Mouse (Mus musculus) liver, embryonic 13.5 days (tissue): Measurements from ENCODE around the gene Nrip1. TPM values are rescaled to one million over a fixed set of nuclear protein-coding genes. Genes with fewer than 3 reads are reported as not detected.
"Not testable (repeated sequence)": the region's sequence is repeated elsewhere in the genome, so short reads cannot be mapped to it uniquely, and the experiment has no call there.

Experiments
- ATAC-seq: fragments of 200-750 bp; cut with Nextera tagmentation; 2 replicates; pipeline ENCODE4 v1.8.0; 2017; ENCODE audit warnings: low read depth, mild to moderate bottlenecking, moderate number of reproducible peaks, moderate library complexity
- DNase-seq: peaks from one replicate; pipeline ENCODE4 v3.0.0; 2022
- H3K27ac ChIP-seq: fragments of 300-500 bp; sonication (generic); 2 replicates; pipeline ENCODE4 v1.5.1; 2015; ENCODE audit warnings: moderate library complexity, mild to moderate bottlenecking, inconsistent platforms
- H3K27me3 ChIP-seq: fragments of 300-500 bp; sonication (generic); 2 replicates; pipeline ENCODE4 v1.6.1; 2015; ENCODE audit warnings: mild to moderate bottlenecking, inconsistent platforms
- H3K36me3 ChIP-seq: fragments of 300-500 bp; sonication (generic); 2 replicates; pipeline ENCODE4 v1.6.1; 2015; ENCODE audit warnings: mild to moderate bottlenecking, inconsistent platforms
- H3K4me1 ChIP-seq: fragments of 300-500 bp; sonication (generic); replicated peaks from 2 replicates; pipeline ENCODE4 v1.6.1; 2015; ENCODE audit warnings: inconsistent platforms
- H3K4me2 ChIP-seq: fragments of 300-500 bp; sonication (generic); 2 replicates; pipeline ENCODE4 v1.6.1; 2015; ENCODE audit warnings: inconsistent platforms, mild to moderate bottlenecking, moderate library complexity
- H3K4me3 ChIP-seq: fragments of 300-500 bp; sonication (generic); replicated peaks from 2 replicates; pipeline ENCODE4 v1.5.1; 2015; ENCODE audit warnings: mild to moderate bottlenecking, inconsistent platforms
- H3K9ac ChIP-seq: fragments of 300-500 bp; sonication (generic); 2 replicates; pipeline ENCODE4 v1.6.1; 2015; ENCODE audit warnings: mild to moderate bottlenecking, inconsistent platforms
- H3K9me3 ChIP-seq: fragments of 300-500 bp; sonication (generic); replicated peaks from 2 replicates; pipeline ENCODE4 v1.6.1; 2016; ENCODE audit warnings: inconsistent platforms
- WGBS: fragments of 180-500 bp; shearing (Covaris S2); methylation state at CpG from one replicate; pipeline ENCODE4 v1.1.7; 2015; ENCODE audit not compliant: insufficient replicate concordance; 5-methylcytosine and 5-hydroxymethylcytosine counted together
- polyA plus RNA-seq: library from polyadenylated mRNA; unstranded; fragments of >200 nt; fragmentation: Nextera tagmentation; extraction: Ambion mirVana; gene quantifications from 2 replicates; pipeline ENCODE4 v1.2.1, GENCODE M21; 2015

Nrip1 gene
- polyA plus RNA-seq, 1 experiment from 2014 or later: 20.4 TPM

DNA sequence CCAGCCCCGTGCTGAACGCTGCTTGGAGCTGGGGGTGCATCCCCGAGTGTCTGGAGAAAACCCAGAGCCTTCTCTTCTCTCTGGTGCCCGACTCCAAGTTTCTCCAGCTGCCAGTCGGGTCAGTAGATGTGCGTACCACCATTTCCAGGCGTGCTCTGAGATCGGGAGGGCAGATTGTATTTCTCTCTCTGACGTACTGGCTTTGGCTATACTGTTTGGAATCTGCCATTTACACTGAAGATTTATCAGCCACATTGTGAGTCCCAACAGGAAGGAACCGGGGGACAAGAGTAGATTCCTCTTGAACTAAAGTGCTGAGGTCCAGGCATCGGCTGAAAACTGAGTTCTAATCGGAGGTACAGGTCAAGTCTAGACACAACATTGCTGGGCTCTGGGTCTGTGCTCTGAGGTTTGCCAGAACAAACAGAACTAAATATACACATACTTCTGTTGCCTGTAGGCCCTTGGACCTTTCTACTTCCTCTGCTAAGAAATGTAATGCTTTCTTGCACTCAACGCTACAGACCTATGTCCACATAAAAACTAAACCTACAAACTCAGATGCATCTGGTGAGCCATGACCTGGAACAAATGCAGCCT, 33.8 kb upstream of the Nrip1 start:
- Histone ChIP-seq H3K36me3 (no peaks in the 10 kb centered on the region), H3K4me2 (no peak overlapping the region; the same call in 1 of the 2 replicates), H3K9me3 (no peaks in the 10 kb centered on the region), H3K27ac (no peak overlapping the region), H3K27me3 (no peaks in the 10 kb centered on the region), H3K9ac (no peak overlapping the region), H3K4me1 (no peaks in the 10 kb centered on the region; the same call in 1 of the 2 replicates), H3K4me3 (no peak overlapping the region)
- ATAC-seq (no peak), DNase-seq (no peak)
- WGBS: 41% methylated on average over 13 of the region's 13 CpGs

DNA sequence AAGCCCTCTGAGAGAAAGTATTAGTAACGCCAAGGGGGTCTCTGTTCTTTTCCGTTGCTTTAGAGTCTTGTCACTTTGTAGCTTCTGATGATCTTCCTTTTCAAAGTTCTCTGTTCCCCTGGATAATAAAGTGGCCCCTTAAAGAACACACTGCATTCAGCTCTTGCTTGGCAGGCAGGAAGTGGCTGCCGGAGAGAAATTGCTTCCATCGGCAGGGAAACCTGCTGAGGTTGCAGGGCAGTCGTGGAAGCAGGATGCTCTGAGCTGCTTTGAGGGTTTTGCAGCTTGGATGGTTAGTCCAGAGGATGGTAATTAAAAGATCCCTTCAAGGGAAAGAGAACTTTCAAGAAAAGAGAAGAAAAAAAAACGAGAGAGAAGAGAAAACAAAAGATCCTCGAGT, 33.3 kb upstream of the Nrip1 start:
- no peak for DNase-seq
- ATAC-seq: no peak
- H3K27ac ChIP-seq: no peak overlapping the region

DNA sequence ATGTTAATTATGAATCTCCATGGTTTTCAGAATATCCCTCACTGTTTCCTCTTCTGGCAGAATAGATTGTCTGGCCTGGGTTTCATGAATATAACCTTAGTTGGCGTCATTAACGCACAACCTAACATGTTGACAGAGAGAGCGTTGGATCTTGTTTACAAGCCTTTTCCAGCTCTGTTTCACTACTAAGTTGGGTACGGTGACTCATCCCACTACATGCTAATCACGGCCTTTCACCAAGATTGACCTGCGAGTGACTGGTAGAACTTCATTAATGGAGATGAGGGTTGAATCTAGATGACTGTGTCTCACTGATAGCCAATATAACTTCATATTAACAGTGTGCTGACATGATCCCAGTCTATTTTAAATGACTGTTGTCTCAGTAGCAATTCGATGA, 32.7 kb upstream of the Nrip1 start:
- Histone ChIP-seq H3K27ac (no peak overlapping the region), H3K4me3 (no peak overlapping the region), H3K4me1 (no peaks in the 10 kb centered on the region; the same call in 1 of the 2 replicates), H3K4me2 (no peak overlapping the region), H3K27me3 (no peaks in the 10 kb centered on the region), H3K36me3 (no peaks in the 10 kb centered on the region), H3K9me3 (no peaks in the 10 kb centered on the region), H3K9ac (no peak overlapping the region)
- WGBS: 70% methylated on average over 7 of the region's 7 CpGs
- no peak for ATAC-seq
- no peak for DNase-seq

More for the DNA sequence above, 33.3 kb upstream of the Nrip1 start:
- Histone ChIP-seq H3K36me3 (no peaks in the 10 kb centered on the region), H3K4me1 (no peaks in the 10 kb centered on the region; the same call in 1 of the 2 replicates), H3K4me2 (no peak overlapping the region; the same call in 1 of the 2 replicates), H3K9me3 (no peaks in the 10 kb centered on the region), H3K4me3 (no peak overlapping the region), H3K9ac (no peak overlapping the region), H3K27me3 (no peaks in the 10 kb centered on the region)
- 28% methylated on average over 7 of the region's 7 CpGs for WGBS

DNA sequence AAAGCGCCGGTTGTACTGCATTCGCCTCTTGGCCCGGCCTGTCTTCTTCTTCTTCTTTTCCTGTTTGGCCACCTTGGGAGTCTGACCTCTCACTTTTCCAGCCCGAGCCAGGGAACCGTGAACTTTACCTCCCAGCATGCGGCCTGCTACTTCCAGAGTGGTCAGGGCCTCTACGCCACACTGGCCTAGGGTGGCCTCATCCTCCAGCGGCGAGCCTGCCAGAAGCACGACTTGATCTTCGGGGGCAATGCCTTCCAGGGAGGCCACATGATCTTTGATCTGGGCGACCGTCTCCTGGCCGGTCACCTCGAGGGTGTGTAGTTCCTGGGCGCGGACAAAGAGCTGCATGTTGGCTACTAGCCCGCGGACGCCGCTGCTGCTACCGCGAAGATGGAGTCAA, 29.7 kb upstream of the Nrip1 start:
- H3K9me3 ChIP-seq, ATAC-seq, DNase-seq, H3K4me1 ChIP-seq, H3K4me2 ChIP-seq, H3K27me3 ChIP-seq, H3K36me3 ChIP-seq, H3K9ac ChIP-seq, H3K4me3 ChIP-seq, H3K27ac ChIP-seq: not testable (repeated sequence)
- WGBS: 84% methylated on average over 24 of the region's 24 CpGs

DNA sequence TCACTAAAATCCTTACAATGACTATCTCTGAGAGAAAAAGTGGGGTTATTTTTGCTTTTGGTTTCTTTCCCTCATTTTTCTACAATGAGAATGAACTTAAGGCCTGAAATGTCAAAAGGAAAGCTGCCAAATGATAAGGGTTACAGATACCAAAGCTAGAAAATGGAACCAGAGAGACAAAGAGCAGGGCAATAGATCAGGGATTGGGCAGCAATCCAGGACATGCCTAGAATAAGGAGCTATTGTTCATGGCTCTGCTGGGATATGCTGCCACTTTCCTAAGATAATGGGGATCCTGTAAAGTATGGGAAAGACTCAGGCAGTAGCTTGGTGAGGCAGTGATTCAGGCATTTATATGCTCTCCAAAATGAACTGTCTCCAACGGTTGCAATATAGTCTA, 22.9 kb upstream of the Nrip1 start:
- H3K36me3 ChIP-seq: no peaks in the 10 kb centered on the region
- H3K9ac ChIP-seq: no peak overlapping the region
- no peaks in the 10 kb centered on the region for H3K4me1 ChIP-seq
- ATAC-seq (no peak), DNase-seq (no peak)
- 67% methylated on average over 1 of the region's 1 CpGs for WGBS
- H3K4me3 ChIP-seq: no peak overlapping the region
- no peaks in the 10 kb centered on the region for H3K9me3 ChIP-seq
- H3K27me3 ChIP-seq: no peaks in the 10 kb centered on the region
- no peak overlapping the region for H3K27ac ChIP-seq
- no peak overlapping the region for H3K4me2 ChIP-seq

DNA sequence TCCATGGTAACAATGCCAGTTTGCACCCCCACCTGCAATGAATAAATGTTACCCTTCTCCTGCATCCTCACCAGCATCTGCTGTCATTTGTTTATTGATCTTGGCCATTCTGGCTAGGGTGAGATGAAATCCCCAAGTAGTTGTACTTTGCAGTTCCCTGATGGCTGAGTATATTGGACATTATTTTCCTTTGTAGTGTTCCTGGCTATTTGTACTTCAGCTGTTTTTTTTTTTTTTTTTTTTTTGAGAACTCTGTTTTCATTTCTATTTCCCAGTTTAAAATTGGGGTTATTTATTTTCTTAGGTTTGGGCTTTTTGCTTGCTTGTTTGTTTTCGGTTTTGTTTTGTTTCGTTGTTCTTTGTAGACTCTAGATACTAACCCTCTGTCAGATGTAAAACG, 19.6 kb upstream of the Nrip1 start:
- Histone ChIP-seq H3K4me1 (no peaks in the 10 kb centered on the region), H3K9ac (no peak overlapping the region), H3K27me3 (no peaks in the 10 kb centered on the region), H3K9me3 (no peaks in the 10 kb centered on the region), H3K4me2 (no peak overlapping the region), H3K36me3 (no peaks in the 10 kb centered on the region), H3K4me3 (no peak overlapping the region), H3K27ac (no peak overlapping the region)
- DNase-seq (no peak), ATAC-seq (no peak)
- WGBS: 64% methylated on average over 3 of the region's 3 CpGs

DNA sequence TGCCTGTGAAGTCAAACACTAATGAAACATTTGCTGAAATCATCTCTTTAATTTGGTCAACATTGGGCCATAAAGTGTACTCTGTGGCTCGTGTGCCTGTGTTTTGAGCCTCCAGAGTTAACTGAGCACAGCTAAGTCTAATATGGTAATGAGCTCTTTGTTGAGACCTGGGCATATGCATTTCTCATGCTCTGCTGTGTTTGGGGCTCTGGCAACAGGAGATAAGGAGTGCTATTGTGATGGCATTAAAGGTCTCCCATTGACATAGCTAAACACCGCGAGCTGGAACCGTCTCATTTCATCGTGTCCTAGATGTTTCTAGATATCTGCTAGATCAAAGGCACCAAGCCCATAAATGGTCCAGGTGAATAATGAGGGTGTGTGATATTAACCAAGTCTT, 12.9 kb upstream of the Nrip1 start:
- Histone ChIP-seq H3K27me3 (no peaks in the 10 kb centered on the region), H3K27ac (no peak overlapping the region), H3K4me2 (no peak overlapping the region), H3K9ac (no peak overlapping the region), H3K4me3 (no peak overlapping the region), H3K4me1 (no peaks in the 10 kb centered on the region), H3K9me3 (no peaks in the 10 kb centered on the region), H3K36me3 (no peaks in the 10 kb centered on the region)
- ATAC-seq (no peak), DNase-seq (no peak)
- WGBS: 66% methylated on average over 5 of the region's 5 CpGs

DNA sequence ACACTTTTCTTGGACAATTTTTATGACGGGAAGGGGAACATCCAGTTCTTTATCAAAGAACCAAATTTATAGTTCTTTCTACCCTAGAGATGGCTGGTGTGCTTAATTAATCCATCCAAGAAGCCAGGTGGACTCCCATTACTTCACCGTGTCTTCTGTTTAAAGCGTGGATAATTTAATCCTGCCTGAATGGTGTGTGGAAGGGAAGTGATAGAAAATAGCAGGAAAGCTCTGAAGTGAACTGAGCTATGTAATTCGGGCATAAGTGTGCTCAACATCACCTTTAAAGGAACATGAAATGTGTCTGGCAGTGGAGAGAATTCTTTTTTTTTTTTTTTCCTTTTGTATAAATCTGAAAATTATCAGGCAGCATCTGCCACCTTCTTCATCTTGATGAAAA, 12.4 kb upstream of the Nrip1 start:
- no peak for ATAC-seq

DNA sequence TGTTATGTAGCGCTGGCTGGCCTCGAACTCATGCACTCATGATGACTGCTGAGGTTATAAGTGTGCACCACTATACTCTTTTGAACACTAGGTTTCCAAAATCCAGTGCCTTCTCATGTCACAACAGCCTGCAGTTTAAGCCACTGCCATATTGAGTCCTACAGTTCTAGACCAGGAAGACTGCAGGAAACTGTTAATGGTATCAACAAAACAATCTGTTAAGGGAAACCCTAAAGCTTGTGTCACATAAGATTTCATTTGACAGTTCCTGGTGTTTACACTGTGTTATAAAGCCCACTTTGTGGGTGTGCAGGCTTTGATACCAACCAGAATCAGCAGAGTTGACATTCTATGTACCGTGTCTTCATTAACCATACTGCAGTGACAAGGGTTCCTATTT, 3.6 kb upstream of the Nrip1 start:
- 59% methylated on average over 3 of the region's 3 CpGs for WGBS
- H3K4me3 ChIP-seq: no peak overlapping the region

More for the DNA sequence above, 12.4 kb upstream of the Nrip1 start:
- H3K36me3 ChIP-seq: no peaks in the 10 kb centered on the region
- H3K4me2 ChIP-seq: no peak overlapping the region
- 79% methylated on average over 4 of the region's 4 CpGs for WGBS
- no peak overlapping the region for H3K9ac ChIP-seq
- H3K4me1 ChIP-seq: no peaks in the 10 kb centered on the region
- no peak overlapping the region for H3K27ac ChIP-seq
- no peaks in the 10 kb centered on the region for H3K9me3 ChIP-seq
- H3K4me3 ChIP-seq: no peak overlapping the region
- no peak for DNase-seq
- H3K27me3 ChIP-seq: no peaks in the 10 kb centered on the region

DNA sequence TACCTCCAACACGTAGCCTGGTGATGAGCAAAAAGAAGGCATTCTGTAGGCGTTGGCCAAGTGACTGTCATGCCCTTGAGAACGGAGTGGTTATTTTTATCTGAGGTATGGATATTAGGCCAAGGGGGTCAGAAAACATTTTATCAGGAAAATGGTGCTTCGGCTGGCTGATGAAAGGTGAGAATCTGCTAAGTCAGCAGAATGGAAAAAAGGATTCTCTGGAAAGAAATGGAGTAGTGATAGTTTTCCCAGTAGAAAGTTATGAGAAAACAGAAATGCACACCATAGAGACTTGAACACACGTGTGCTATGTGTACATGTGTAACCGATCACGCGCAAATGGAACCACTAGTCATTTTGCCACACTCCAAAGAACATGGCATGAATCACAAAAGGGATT, 3.0 kb upstream of the Nrip1 start:
- no peak for ATAC-seq
- Histone ChIP-seq H3K27me3 (no peaks in the 10 kb centered on the region), H3K36me3 (no peaks in the 10 kb centered on the region), H3K4me3 (no peak overlapping the region), H3K27ac (no peak overlapping the region), H3K4me2 (no peak overlapping the region), H3K4me1 (peaks cover 10% of the 10 kb centered on the region), H3K9ac (no peak overlapping the region), H3K9me3 (no peaks in the 10 kb centered on the region)
- WGBS: 82% methylated on average over 8 of the region's 8 CpGs
- no peak for DNase-seq

More for the DNA sequence above, 3.6 kb upstream of the Nrip1 start:
- Histone ChIP-seq H3K4me2 (no peak overlapping the region), H3K4me1 (peaks cover 10% of the 10 kb centered on the region), H3K9ac (no peak overlapping the region), H3K27ac (no peak overlapping the region), H3K27me3 (no peaks in the 10 kb centered on the region), H3K9me3 (no peaks in the 10 kb centered on the region), H3K36me3 (no peaks in the 10 kb centered on the region)
- no peak for ATAC-seq
- no peak for DNase-seq

DNA sequence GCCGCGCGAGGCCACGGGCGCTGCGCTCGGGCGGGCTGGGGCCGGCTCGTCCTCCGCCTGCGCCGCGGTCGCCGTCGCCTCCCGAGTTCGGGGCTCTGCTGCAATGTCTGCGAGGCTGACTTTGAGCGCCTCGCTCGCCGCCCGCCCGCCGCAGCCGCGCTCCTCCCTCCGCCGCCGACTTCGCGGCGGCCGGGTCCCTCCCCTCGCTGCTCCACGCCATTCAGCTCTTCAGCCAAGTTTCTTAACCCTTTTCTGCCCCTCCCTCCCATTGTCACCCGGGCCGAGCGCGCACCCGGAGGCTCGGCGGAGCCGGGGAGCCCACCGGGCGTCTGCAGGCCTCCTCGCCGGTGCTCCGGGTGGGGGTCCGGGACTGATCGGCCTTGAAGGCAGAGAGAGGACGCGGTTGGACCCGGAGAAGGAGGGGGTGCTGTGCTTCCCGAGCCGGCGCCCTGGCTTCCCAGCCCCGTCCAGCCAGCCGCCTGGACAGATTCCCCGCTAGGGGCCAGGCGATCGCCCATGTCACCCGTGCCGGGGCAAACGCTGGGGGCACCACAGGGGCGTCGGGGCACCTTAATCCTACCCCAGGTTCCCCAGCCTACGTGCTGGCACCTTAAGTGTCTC, 576 bp downstream of the Nrip1 start:
- ATAC-seq (peak; percentile 82), DNase-seq (peak; percentile 77)
- peak overlapping the region; percentile 96 for H3K4me3 ChIP-seq
- H3K27ac ChIP-seq: peak overlapping the region; percentile 95
- H3K9ac ChIP-seq: peak overlapping the region; percentile 100
- no peaks in the 10 kb centered on the region for H3K9me3 ChIP-seq
- no peaks in the 10 kb centered on the region for H3K27me3 ChIP-seq
- peaks cover 6% of the 10 kb centered on the region; the same call in 1 of the 2 replicates for H3K36me3 ChIP-seq
- under 1% methylated on average over 64 of the region's 70 CpGs for WGBS
- H3K4me1 ChIP-seq: peaks cover 42% of the 10 kb centered on the region
- peak overlapping the region; percentile 94 for H3K4me2 ChIP-seq
